Mouse (Mus musculus) liver, adult 2 months (tissue): ENCODE measurements around the gene Pgghg.

Experiments
- CTCF ChIP-seq: fragments of 200-500 bp; IDR thresholded peaks from 2 replicates; pipeline ENCODE4 v1.5.1; 2011; ENCODE audit warnings: low read depth, low read length, control low read depth
- POLR2A ChIP-seq: fragments of 200-500 bp; IDR thresholded peaks from 2 replicates; pipeline ENCODE4 v1.6.1; 2011; ENCODE audit warnings: low read length, control low read depth; ENCODE audit not compliant: insufficient read depth; ENCODE audit errors: extremely low read depth

GRCm38 (mm10) chr7:140908634-140909107, 32.5 kb upstream of the Pgghg start:
- TF ChIP-seq CTCF (peak; percentile 93), POLR2A (0 out of 2 replicates have a peak, but pooled peaks have one; percentile 31)
